Mouse (Mus musculus) kidney, adult 11 months (tissue): ENCODE results near the gene Rasl2-9.
A peak's percentile ranks its signal among the peaks of the same experiment; 100 is the strongest.
"Not testable (repeated sequence)": the region's sequence is repeated elsewhere in the genome, so short reads cannot be mapped to it uniquely, and the experiment has no call there.

Experiments used
- DNase-seq: peaks from one replicate; pipeline ENCODE4 v3.0.0; 2022

The Rasl2-9 gene

GRCm38 (mm10) chr7:5125549-5126406, at the start of gene Rasl2-9:
TSS of gene Rasl2-9 (minus strand) at chr7:5125950.
- peak; percentile 66 for DNase-seq

- DNase-seq = not testable (repeated sequence)
Observed at GRCm38 (mm10) chr7:5149570-5149969, 23.8 kb upstream of the Rasl2-9 start, which contains the start of gene Vmn1r55. TSS of gene Vmn1r55 (minus strand) at chr7:5149670.

GRCm38 (mm10) chr7:5125078-5125477, 672 bp downstream of the Rasl2-9 start:
- DNase-seq = no peak

GRCm38 (mm10) chr7:5116850-5117249, 8.9 kb downstream of the Rasl2-9 start, which contains the start of gene Rfpl4:
TSS of gene Rfpl4 (minus strand) at chr7:5116950.
- no peak for DNase-seq

GRCm38 (mm10) chr7:5112701-5113100, 13.0 kb downstream of the Rasl2-9 start:
- DNase-seq = no peak

- no peak for DNase-seq
Observed at GRCm38 (mm10) chr7:5109301-5109700, 16.4 kb downstream of the Rasl2-9 start.

- no peak for DNase-seq
Observed at GRCm38 (mm10) chr7:5108272-5108671, 17.5 kb downstream of the Rasl2-9 start.

GRCm38 (mm10) chr7:5102564-5102963, 23.2 kb downstream of the Rasl2-9 start:
- DNase-seq = peak; percentile 27

- no peak for DNase-seq
Observed at GRCm38 (mm10) chr7:5101066-5101663, 24.6 kb downstream of the Rasl2-9 start.

GRCm38 (mm10) chr7:5099796-5100195, 26.0 kb downstream of the Rasl2-9 start:
- no peak for DNase-seq

GRCm38 (mm10) chr7:5098769-5099168, 27.0 kb downstream of the Rasl2-9 start:
- no peak for DNase-seq

GRCm38 (mm10) chr7:5092831-5093510, 32.8 kb downstream of the Rasl2-9 start:
- DNase-seq = no peak

GRCm38 (mm10) chr7:5092381-5092780, 33.4 kb downstream of the Rasl2-9 start:
- DNase-seq = no peak

GRCm38 (mm10) chr7:5091008-5091728, 34.6 kb downstream of the Rasl2-9 start:
- no peak for DNase-seq

- no peak for DNase-seq
Observed at GRCm38 (mm10) chr7:5089853-5090252, 35.9 kb downstream of the Rasl2-9 start.

- DNase-seq = peak; percentile 59
Observed at GRCm38 (mm10) chr7:5087886-5088285, 37.9 kb downstream of the Rasl2-9 start.

GRCm38 (mm10) chr7:5086921-5087440, 38.8 kb downstream of the Rasl2-9 start:
- DNase-seq = no peak

GRCm38 (mm10) chr7:5085512-5085911, 40.2 kb downstream of the Rasl2-9 start:
- DNase-seq = no peak

GRCm38 (mm10) chr7:5083325-5084105, 42.2 kb downstream of the Rasl2-9 start:
- peak; percentile 76 for DNase-seq

- no peak for DNase-seq
Observed at GRCm38 (mm10) chr7:5081939-5082338, 43.8 kb downstream of the Rasl2-9 start.

- no peak for DNase-seq
Observed at GRCm38 (mm10) chr7:5081241-5081640, 44.5 kb downstream of the Rasl2-9 start.

GRCm38 (mm10) chr7:5080815-5081214, 44.9 kb downstream of the Rasl2-9 start:
- no peak for DNase-seq
